Mouse (Mus musculus) G1E (cell line): ENCODE measurements around the gene Phldb3. TPM values are rescaled to one million over a fixed set of nuclear protein-coding genes. Genes with fewer than 3 reads are reported as not detected.

Source experiments
- ATAC-seq: 2 replicates; pipeline ENCODE4 v1.8.0; 2016; ENCODE audit warnings: mild to moderate bottlenecking; ENCODE audit not compliant: insufficient number of reproducible peaks, poor library complexity, low FRiP score, severe bottlenecking; ENCODE audit errors: extremely low read depth
- DNase-seq: peaks from one replicate; pipeline ENCODE4 v3.0.0; 2012; ENCODE audit warnings: low spot score
- H3K27me3 ChIP-seq: 2 replicates; pipeline ENCODE4 v1.6.1; 2012; ENCODE audit warnings: mild to moderate bottlenecking, low read length, inconsistent platforms; ENCODE audit not compliant: insufficient read depth
- H3K36me3 ChIP-seq: replicated peaks from 2 replicates; pipeline ENCODE3; 2012; ENCODE audit warnings: mild to moderate bottlenecking, inconsistent platforms
- H3K4me1 ChIP-seq: 2 replicates; pipeline ENCODE4 v1.6.1; 2012; ENCODE audit warnings: low read depth, low read length, inconsistent platforms, mixed read lengths; ENCODE audit not compliant: insufficient read depth
- H3K4me3 ChIP-seq: 2 replicates; pipeline ENCODE4 v1.5.1; 2012; ENCODE audit warnings: low read depth, mild to moderate bottlenecking, inconsistent platforms, low read length, moderate library complexity, mixed read lengths
- H3K9me3 ChIP-seq: replicated peaks from 2 replicates; pipeline ENCODE4 v1.6.1; 2012; ENCODE audit warnings: inconsistent platforms
- CTCF ChIP-seq: IDR thresholded peaks from 2 replicates; pipeline ENCODE4 v1.5.1; 2012; ENCODE audit warnings: low read depth, low read length, inconsistent platforms, mixed read lengths
- GATA1 ChIP-seq: IDR thresholded peaks from 2 replicates; pipeline ENCODE4 v1.6.1; 2012; ENCODE audit warnings: borderline replicate concordance, low read length, inconsistent platforms, mixed read lengths
- GATA2 ChIP-seq: IDR thresholded peaks from 2 replicates; pipeline ENCODE4 v1.6.1; 2012; ENCODE audit warnings: low read depth, low read length, inconsistent platforms, borderline replicate concordance
- POLR2AphosphoS5 ChIP-seq: IDR thresholded peaks from 2 replicates; pipeline ENCODE4 v1.6.1; 2012; ENCODE audit warnings: low read depth, low read length, inconsistent platforms; ENCODE audit not compliant: insufficient replicate concordance
- TAL1 ChIP-seq: conservative IDR thresholded peaks from 2 replicates; pipeline ENCODE4 v1.6.1; 2012; ENCODE audit warnings: low read depth, low read length, inconsistent platforms, mixed read lengths
- polyA plus RNA-seq: library from polyadenylated mRNA; stranded (reverse); fragments of >175 nt; gene quantifications from 2 replicates; pipeline ENCODE4 v1.2.3, GENCODE M21; 2012
- total RNA-seq, 2 experiments: library from RNA; stranded (forward) in 1 of 2; stranded (reverse) in 1 of 2; fragments of 200-1000 nt in 1 of 2; fragments of >200 nt in 1 of 2; fragmentation: Nextera tagmentation in 1 of 2; gene quantifications; 2 replicates each; pipeline ENCODE4 v1.2.3; 2014 to 2017

Phldb3 gene
- total and polyA plus RNA-seq, 3 experiments, result 1.1 to 4.9 (median 2.3) TPM

DNA sequence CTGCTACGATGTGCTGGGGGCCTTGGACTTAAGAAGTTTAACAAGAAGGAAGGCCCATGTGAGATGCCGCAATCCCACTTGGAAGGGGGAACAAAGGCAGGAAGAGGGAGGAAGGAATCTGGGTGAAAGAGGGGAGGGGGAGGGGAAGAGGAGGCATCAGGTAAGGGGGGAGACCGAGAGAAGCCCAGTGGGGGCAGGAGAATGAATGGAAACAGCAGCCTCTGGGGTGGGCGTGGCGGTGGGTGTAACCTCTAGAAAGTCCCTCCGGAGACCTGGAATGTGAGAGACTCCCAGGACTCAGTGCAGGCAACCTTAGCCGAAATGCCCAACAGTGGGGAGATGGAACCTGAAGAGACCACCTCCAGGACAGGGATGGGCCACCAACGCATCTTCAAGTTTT is 53.7 kb downstream of the Phldb3 start:
- Histone ChIP-seq H3K27me3 (peaks cover 17% of the 10 kb centered on the region), H3K4me1 (peaks cover 20% of the 10 kb centered on the region), H3K9me3 (no peaks in the 10 kb centered on the region), H3K4me3 (no peak overlapping the region), H3K36me3 (no peaks in the 10 kb centered on the region)
- no peak for TF ChIP-seq GATA2
- no peak for TF ChIP-seq TAL1
- TF ChIP-seq POLR2AphosphoS5, result no peak
- no peak for TF ChIP-seq CTCF
- no peak for TF ChIP-seq GATA1
- ATAC-seq (no peak), DNase-seq (no peak)

DNA sequence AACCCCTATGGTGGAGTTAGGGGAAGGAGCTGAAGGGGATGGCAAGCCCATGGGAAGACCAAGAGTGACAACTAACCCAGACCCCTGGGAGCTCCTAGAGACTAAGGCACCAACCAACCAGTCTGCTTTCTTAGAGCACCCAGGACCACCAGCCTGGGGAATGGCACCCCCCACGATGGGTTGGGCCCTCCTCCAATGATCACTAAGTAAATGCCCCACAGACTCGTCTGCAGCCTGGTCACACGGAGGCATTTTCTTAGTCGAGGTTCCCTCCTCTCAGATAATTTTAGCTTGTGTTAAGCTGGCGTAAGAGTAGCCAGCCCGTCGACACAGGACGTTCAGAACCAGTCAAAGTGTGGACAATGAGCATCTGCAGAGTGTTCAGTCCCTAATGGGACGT is 54.4 kb downstream of the Phldb3 start:
- Histone ChIP-seq H3K4me3 (no peak overlapping the region), H3K9me3 (no peaks in the 10 kb centered on the region), H3K4me1 (peaks cover 20% of the 10 kb centered on the region), H3K27me3 (peaks cover 20% of the 10 kb centered on the region), H3K36me3 (no peaks in the 10 kb centered on the region)
- ATAC-seq (no peak), DNase-seq (no peak)
- TF ChIP-seq TAL1 (no peak), POLR2AphosphoS5 (no peak), CTCF (no peak), GATA1 (no peak)

DNA sequence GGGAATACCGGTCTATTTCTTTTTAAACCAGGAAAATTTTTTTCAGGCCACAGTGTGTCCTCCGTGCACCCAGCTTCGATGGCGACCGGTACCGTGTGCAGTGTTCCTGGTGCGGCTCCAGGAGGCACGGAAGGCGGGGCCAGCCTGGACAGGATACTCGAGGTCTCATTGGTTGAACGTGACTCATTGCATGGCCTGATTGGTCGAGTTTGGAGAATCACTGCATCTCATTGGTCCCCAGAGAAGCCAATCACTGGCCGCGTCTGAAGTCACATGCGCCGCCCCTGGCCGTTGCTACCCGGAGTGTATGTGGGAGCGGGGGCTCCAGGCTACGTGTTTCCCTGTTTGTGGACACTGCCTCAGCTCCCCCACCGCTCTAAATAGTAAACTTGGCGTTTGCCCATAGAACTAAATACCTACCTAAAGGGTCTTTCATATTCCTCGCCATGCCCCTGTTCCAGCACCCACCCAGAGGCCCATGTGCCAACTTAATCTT is 61.4 kb downstream of the Phldb3 start:
- Histone ChIP-seq H3K9me3 (no peaks in the 10 kb centered on the region), H3K36me3 (no peaks in the 10 kb centered on the region), H3K4me3 (no peak overlapping the region), H3K27me3 (peaks cover 19% of the 10 kb centered on the region; the same call in 1 of the 2 replicates), H3K4me1 (no peaks in the 10 kb centered on the region)
- DNase-seq (no peak), ATAC-seq (no peak)
- TF ChIP-seq POLR2AphosphoS5 (no peak), CTCF (no peak), TAL1 (no peak), GATA2 (no peak), GATA1 (no peak)

DNA sequence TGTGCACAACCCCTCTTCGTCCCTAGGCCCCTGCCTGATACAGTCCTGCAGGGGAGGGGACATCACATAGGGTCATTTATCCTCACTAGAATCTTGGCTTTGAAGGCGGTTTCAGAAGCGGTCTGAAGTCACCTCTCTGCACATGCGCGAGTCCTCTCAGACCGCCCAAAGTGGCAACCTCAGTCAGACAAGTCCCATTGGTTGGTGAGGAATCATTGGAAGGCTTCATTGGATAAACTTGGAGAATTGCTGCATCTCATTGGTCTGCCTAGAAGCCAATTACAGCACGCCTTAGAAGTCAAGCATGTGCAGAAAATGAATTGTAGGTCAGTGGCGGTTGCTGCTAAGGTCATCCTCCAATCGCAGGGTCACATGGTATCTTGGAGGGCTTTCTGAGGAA is 66.0 kb downstream of the Phldb3 start, which contains the start of gene Tex101:
Gene Tex101, minus strand, starts transcription at position 101 of the 400 bp plus-strand sequence.
- no peaks in the 10 kb centered on the region; the same call in 1 of the 2 replicates for H3K27me3 ChIP-seq
- H3K36me3 ChIP-seq, result no peaks in the 10 kb centered on the region
- DNase-seq, result no peak
- H3K4me1 ChIP-seq, result no peaks in the 10 kb centered on the region
- ATAC-seq, result no peak
- H3K9me3 ChIP-seq, result no peaks in the 10 kb centered on the region
- TF ChIP-seq POLR2AphosphoS5 (no peak), TAL1 (no peak), GATA2 (no peak), CTCF (no peak), GATA1 (no peak)
- no peak within 1 kb of the TSS for H3K4me3 ChIP-seq

Other genes with a start within 250 kb of the Phldb3 start
- 14.0 and 40.3 TPM in 2 replicates for gene Kcnn4, start 240.5 kb upstream of the Phldb3 start, total RNA-seq (2014; fragmentation: Nextera tagmentation)
- gene Kcnn4, start 240.5 kb upstream of the Phldb3 start, total RNA-seq (2017), result 20.4 and 22.9 TPM in 2 replicates
- gene Kcnn4, start 240.5 kb upstream of the Phldb3 start, polyA plus RNA-seq, result 66.2 and 70.4 TPM in 2 replicates
- 21.7 and 77.3 TPM in 2 replicates for gene Smg9, start 211.1 kb upstream of the Phldb3 start, total RNA-seq (2014; fragmentation: Nextera tagmentation)
- gene Smg9, start 211.1 kb upstream of the Phldb3 start, total RNA-seq (2017), result 16.1 and 19.1 TPM in 2 replicates
- 61.5 and 67.4 TPM in 2 replicates for gene Smg9, start 211.1 kb upstream of the Phldb3 start, polyA plus RNA-seq
- 2.0 TPM in 1 of 2 replicates, not detected in the other for gene Irgc1, start 158.5 kb upstream of the Phldb3 start, total RNA-seq (2014; fragmentation: Nextera tagmentation)
- gene Irgc1, start 158.5 kb upstream of the Phldb3 start, total RNA-seq (2017), result 0.33 TPM in 1 of 2 replicates, not detected in the other
- 0.06 and 0.09 TPM in 2 replicates for gene Irgc1, start 158.5 kb upstream of the Phldb3 start, polyA plus RNA-seq
- gene Plaur, start 148.3 kb upstream of the Phldb3 start, total RNA-seq (2014; fragmentation: Nextera tagmentation), result not detected in 2 replicates
- gene Plaur, start 148.3 kb upstream of the Phldb3 start, total RNA-seq (2017), result 0.11 and 0.17 TPM in 2 replicates
- gene Plaur, start 148.3 kb upstream of the Phldb3 start, polyA plus RNA-seq, result 0.11 and 0.17 TPM in 2 replicates
- not detected in 2 replicates for gene Cadm4, start 128.7 kb upstream of the Phldb3 start, total RNA-seq (2014; fragmentation: Nextera tagmentation)
- gene Cadm4, start 128.7 kb upstream of the Phldb3 start, total RNA-seq (2017), result 0.06 TPM in 1 of 2 replicates, not detected in the other
- gene Cadm4, start 128.7 kb upstream of the Phldb3 start, polyA plus RNA-seq, result 0.02 and 0.16 TPM in 2 replicates
- gene Zfp428, start 103.8 kb upstream of the Phldb3 start, total RNA-seq (2014; fragmentation: Nextera tagmentation), result 1.7 and 2.6 TPM in 2 replicates
- 3.8 and 4.4 TPM in 2 replicates for gene Zfp428, start 103.8 kb upstream of the Phldb3 start, total RNA-seq (2017)
- 39.9 and 53.3 TPM in 2 replicates for gene Zfp428, start 103.8 kb upstream of the Phldb3 start, polyA plus RNA-seq
- gene AC161166.1, start 98.3 kb upstream of the Phldb3 start, total RNA-seq (2014; fragmentation: Nextera tagmentation), result not detected in 2 replicates
- gene AC161166.1, start 98.3 kb upstream of the Phldb3 start, total RNA-seq (2017), result 0.22 TPM in 1 of 2 replicates, not detected in the other
- gene AC161166.1, start 98.3 kb upstream of the Phldb3 start, polyA plus RNA-seq, result not detected in 2 replicates
- 5.5 and 6.2 TPM in 2 replicates for gene Irgq, start 80.1 kb upstream of the Phldb3 start, total RNA-seq (2014; fragmentation: Nextera tagmentation)
- gene Irgq, start 80.1 kb upstream of the Phldb3 start, total RNA-seq (2017), result 4.0 and 4.6 TPM in 2 replicates
- gene Irgq, start 80.1 kb upstream of the Phldb3 start, polyA plus RNA-seq, result 3.6 and 3.9 TPM in 2 replicates
- gene Pinlyp, start 64.6 kb upstream of the Phldb3 start, total RNA-seq (2014; fragmentation: Nextera tagmentation), result not detected in 2 replicates
- gene Pinlyp, start 64.6 kb upstream of the Phldb3 start, total RNA-seq (2017), result not detected in 2 replicates
- gene Pinlyp, start 64.6 kb upstream of the Phldb3 start, polyA plus RNA-seq, result not detected in 2 replicates
- 52.7 and 69.8 TPM in 2 replicates for gene Xrcc1, start 64.5 kb upstream of the Phldb3 start, total RNA-seq (2014; fragmentation: Nextera tagmentation)
- gene Xrcc1, start 64.5 kb upstream of the Phldb3 start, total RNA-seq (2017), result 79.2 and 85.9 TPM in 2 replicates
- gene Xrcc1, start 64.5 kb upstream of the Phldb3 start, polyA plus RNA-seq, result 211 and 326 TPM in 2 replicates
- gene Ethe1, start 23.2 kb upstream of the Phldb3 start, total RNA-seq (2014; fragmentation: Nextera tagmentation), result 9.1 and 12.0 TPM in 2 replicates
- 4.8 and 8.6 TPM in 2 replicates for gene Ethe1, start 23.2 kb upstream of the Phldb3 start, total RNA-seq (2017)
- gene Ethe1, start 23.2 kb upstream of the Phldb3 start, polyA plus RNA-seq, result 11.0 and 12.0 TPM in 2 replicates
- not detected in 2 replicates for gene Zfp575, start 23.1 kb upstream of the Phldb3 start, total RNA-seq (2014; fragmentation: Nextera tagmentation)
- gene Zfp575, start 23.1 kb upstream of the Phldb3 start, total RNA-seq (2017), result 0.05 TPM in 1 of 2 replicates, not detected in the other
- gene Zfp575, start 23.1 kb upstream of the Phldb3 start, polyA plus RNA-seq, result not detected in 2 replicates
- not detected in 2 replicates for gene Lypd3, start 25.8 kb downstream of the Phldb3 start, total RNA-seq (2014; fragmentation: Nextera tagmentation)
- gene Lypd3, start 25.8 kb downstream of the Phldb3 start, total RNA-seq (2017), result 0.23 TPM in 1 of 2 replicates, not detected in the other
- not detected in 2 replicates for gene Lypd3, start 25.8 kb downstream of the Phldb3 start, polyA plus RNA-seq
- gene Tex101, start 65.9 kb downstream of the Phldb3 start, total RNA-seq (2014; fragmentation: Nextera tagmentation), result not detected in 2 replicates
- 0.16 TPM in 1 of 2 replicates, not detected in the other for gene Tex101, start 65.9 kb downstream of the Phldb3 start, total RNA-seq (2017)
- gene Tex101, start 65.9 kb downstream of the Phldb3 start, polyA plus RNA-seq, result not detected in 2 replicates
- not detected in 2 replicates for gene BC049730, start 98.5 kb downstream of the Phldb3 start, total RNA-seq (2014; fragmentation: Nextera tagmentation)
- not detected in 2 replicates for gene BC049730, start 98.5 kb downstream of the Phldb3 start, total RNA-seq (2017)
- not detected in 2 replicates for gene BC049730, start 98.5 kb downstream of the Phldb3 start, polyA plus RNA-seq
- gene Gm4763, start 116.1 kb downstream of the Phldb3 start, total RNA-seq (2014; fragmentation: Nextera tagmentation), result not detected in 2 replicates
- gene Gm4763, start 116.1 kb downstream of the Phldb3 start, total RNA-seq (2017), result not detected in 2 replicates
- gene Gm4763, start 116.1 kb downstream of the Phldb3 start, polyA plus RNA-seq, result not detected in 2 replicates
- gene Cd177, start 149.5 kb downstream of the Phldb3 start, total RNA-seq (2014; fragmentation: Nextera tagmentation), result not detected in 2 replicates
- gene Cd177, start 149.5 kb downstream of the Phldb3 start, total RNA-seq (2017), result not detected in 2 replicates
- gene Cd177, start 149.5 kb downstream of the Phldb3 start, polyA plus RNA-seq, result 0.03 TPM in 1 of 2 replicates, not detected in the other
- gene Ceacam10, start 166.4 kb downstream of the Phldb3 start, total RNA-seq (2014; fragmentation: Nextera tagmentation), result not detected in 2 replicates
- 0.17 and 0.27 TPM in 2 replicates for gene Ceacam10, start 166.4 kb downstream of the Phldb3 start, total RNA-seq (2017)
- gene Ceacam10, start 166.4 kb downstream of the Phldb3 start, polyA plus RNA-seq, result not detected in 2 replicates